Comparison of ENCODE assay signal across 10 mouse cellular contexts in the genomic region with DNA sequence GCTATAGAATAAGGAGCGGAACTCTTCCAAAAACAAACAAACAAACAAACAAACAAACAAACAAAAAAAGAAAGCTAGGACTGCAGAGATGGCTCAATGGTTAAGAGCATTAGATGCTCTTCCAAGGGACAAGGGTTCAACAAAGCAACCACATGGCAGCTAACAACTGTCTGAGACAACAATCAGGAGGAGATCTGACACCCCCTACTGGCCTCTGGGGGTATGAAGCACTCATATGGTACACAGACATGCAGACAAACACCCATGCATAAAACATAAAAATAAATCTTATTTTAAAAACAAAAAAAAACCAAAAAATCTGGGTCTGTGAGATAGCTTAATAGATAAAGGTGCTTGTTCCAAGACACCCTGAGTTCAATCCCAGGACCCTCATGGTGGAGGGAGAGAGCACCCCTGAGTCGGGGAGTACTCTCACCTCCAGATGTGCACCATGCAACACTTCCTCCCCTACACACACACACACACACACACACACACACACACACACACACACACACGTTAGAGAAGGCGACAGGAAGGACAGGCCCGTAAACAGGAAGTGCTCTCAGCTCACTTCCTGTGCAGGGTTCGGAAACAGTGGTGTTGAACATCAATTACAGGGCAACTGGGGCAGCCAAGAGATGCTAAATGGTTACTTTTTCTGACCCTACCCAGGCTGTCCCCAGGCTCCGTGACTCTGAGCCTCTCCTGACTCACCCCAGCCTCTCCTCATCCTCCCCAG. TPM values are rescaled to one million over a fixed set of nuclear protein-coding genes. Genes with fewer than 3 reads are reported as not detected.
DNase-seq lines count a peak whose midpoint lies in the region; ATAC-seq and TF ChIP-seq lines count a peak whose summit lies in the region.
"Had no signal": no experiment of that assay in that cellular context is flagged by ENCODE, and none has a peak within 500 bp of the region (broad histone marks: within the 10 kb centered on the region; RNA-seq: fewer than 3 reads in every experiment).

No protein-coding gene starts in this region.

- no peak for TF ChIP-seq CTCF in heart, postnatal 0 days (IDR thresholded peaks at IDR 0.05; ENCODE audit: low read depth)
- TF ChIP-seq CTCF in midbrain, postnatal 0 days (IDR thresholded peaks at IDR 0.05): peak; percentile 53

- H3K4me3 ChIP-seq in heart, postnatal 0 days (ENCODE audit: low read depth, low read length): no peak overlapping the region
- H3K4me3 ChIP-seq in midbrain, postnatal 0 days (ENCODE audit: low read depth, low read length): no peak overlapping the region
- H3K4me3 ChIP-seq: stomach, embryonic 15.5 days had no signal

- DNase-seq in heart, postnatal 0 days (ENCODE audit: low spot score): no peak
- DNase-seq in heart, postnatal 36 days: no peak
- DNase-seq in CD8-positive naive resting alpha-beta T cell, adult 2 months (ENCODE audit: low read depth in 2 of 2, low spot score in 2 of 2): peak; percentile 44 to 56
- peak; percentile 58 for DNase-seq in kidney, adult 9 months
- no peak for DNase-seq in midbrain, postnatal 0 days (ENCODE audit: low spot score)
- DNase-seq in right cerebral cortex, postnatal 25 days: no peak
- DNase-seq in right cerebral cortex, postnatal 10 days (ENCODE audit: low spot score in 2 of 2): no peak

- H3K36me3 ChIP-seq in heart, postnatal 0 days (replicated peaks; ENCODE audit: control insufficient read depth, insufficient read depth, low read length): peaks cover 50% of the 10 kb centered on the region
- H3K36me3 ChIP-seq in midbrain, postnatal 0 days (ENCODE audit: insufficient read depth, low read length): peaks cover 47% of the 10 kb centered on the region

- TF ChIP-seq EP300 in heart, postnatal 0 days (IDR thresholded peaks at IDR 0.05; ENCODE audit: low read depth): no peak

- 74% methylated on average over 7 of the region's 7 CpGs for WGBS in heart, postnatal 0 days
- 90% methylated on average over 7 of the region's 7 CpGs for WGBS in midbrain, postnatal 0 days

- H3K27ac ChIP-seq in heart, postnatal 0 days (ENCODE audit: low read depth): peak overlapping the region; percentile 66
- H3K27ac ChIP-seq in midbrain, postnatal 0 days (ENCODE audit: low read depth, low read length): no peak overlapping the region
- H3K27ac ChIP-seq: stomach, embryonic 15.5 days had no signal

- no peak overlapping the region for H3K4me2 ChIP-seq in heart, postnatal 0 days (ENCODE audit: low read depth, low read length)
- no peak overlapping the region for H3K4me2 ChIP-seq in midbrain, postnatal 0 days (ENCODE audit: low read depth, low read length, poor library complexity, severe bottlenecking)
- H3K4me2 ChIP-seq: stomach, embryonic 15.5 days had no signal

- H3K9me3 ChIP-seq in heart, postnatal 0 days (replicated peaks; ENCODE audit: control insufficient read depth, low read length): no peaks in the 10 kb centered on the region
- H3K9me3 ChIP-seq in midbrain, postnatal 0 days (ENCODE audit: low read length): no peaks in the 10 kb centered on the region
- H3K9me3 ChIP-seq: G1E; stomach, embryonic 15.5 days had no signal

- H3K9ac ChIP-seq in heart, postnatal 0 days (replicated peaks; ENCODE audit: low read depth, low read length): no peak overlapping the region
- no peak overlapping the region for H3K9ac ChIP-seq in midbrain, postnatal 0 days (replicated peaks; ENCODE audit: low read length, poor library complexity, severe bottlenecking)
- H3K9ac ChIP-seq: stomach, embryonic 15.5 days had no signal

- no peaks in the 10 kb centered on the region for H3K27me3 ChIP-seq in heart, postnatal 0 days (ENCODE audit: control insufficient read depth, insufficient read depth, low read length)
- H3K27me3 ChIP-seq in midbrain, postnatal 0 days (ENCODE audit: insufficient read depth, low read length): no peaks in the 10 kb centered on the region
- H3K27me3 ChIP-seq: stomach, embryonic 15.5 days had no signal

- H3K4me1 ChIP-seq in heart, postnatal 0 days (ENCODE audit: control insufficient read depth, insufficient read depth): peaks cover 9% of the 10 kb centered on the region
- H3K4me1 ChIP-seq in midbrain, postnatal 0 days (ENCODE audit: insufficient read depth, low read length): peaks cover 4% of the 10 kb centered on the region; the same call in 1 of the 2 replicates

- ATAC-seq in heart, postnatal 0 days (ENCODE audit: insufficient read depth, low read depth): no peak
- ATAC-seq in midbrain, postnatal 0 days (ENCODE audit: low FRiP score): no peak
- ATAC-seq in cerebellum, adult (ENCODE audit: insufficient number of reproducible peaks, low FRiP score, low TSS enrichment): no peak

- intact Hi-C loops in heart, postnatal 36 days (cut with DNase I): no loop called here

RNA-seq across cellular contexts. Expression of a gene that starts 12.3 kb away (rescaled TPM):
- 53.2 and 55.2 TPM in 2 replicates for total RNA-seq in heart, postnatal 0 days (2014; rRNA removed; ENCODE audit: low replicate concordance)
- polyA plus RNA-seq in heart, postnatal 0 days (2015; fragmentation: Nextera tagmentation; extraction: Ambion mirVana): 8.5 and 8.9 TPM in 2 replicates
- 10 to 100 TPM; 13.4 to 14.7 TPM for total RNA-seq in heart, postnatal 36 days (2021)
- 196 and 204 TPM in 2 replicates for total RNA-seq in midbrain, postnatal 0 days (2014; rRNA removed)
- polyA plus RNA-seq in midbrain, postnatal 0 days (2015; fragmentation: Nextera tagmentation; extraction: Ambion mirVana): 52.0 and 56.6 TPM in 2 replicates

RNA-seq across cellular contexts. Expression of a gene that starts 29.4 kb away (rescaled TPM):
- total RNA-seq in heart, postnatal 0 days (2014; rRNA removed; ENCODE audit: low replicate concordance): 8.2 and 22.3 TPM in 2 replicates
- 4.1 and 4.4 TPM in 2 replicates for polyA plus RNA-seq in heart, postnatal 0 days (2015; fragmentation: Nextera tagmentation; extraction: Ambion mirVana)
- total RNA-seq in heart, postnatal 36 days (2021): 1 to 10 TPM; 7.2 to 9.1 TPM
- total RNA-seq in midbrain, postnatal 0 days (2014; rRNA removed): 55.6 and 56.6 TPM in 2 replicates
- polyA plus RNA-seq in midbrain, postnatal 0 days (2015; fragmentation: Nextera tagmentation; extraction: Ambion mirVana): 20.1 and 22.5 TPM in 2 replicates

Comparison
In these comparisons a context has a peak if more than half of its experiments do, and no peak if none do; other contexts are left out.
1. DNase-seq: peak in CD8-positive naive resting alpha-beta T cell, adult 2 months (2 of 2) and kidney, adult 9 months (single experiment); none in heart, postnatal 0 days (single experiment), heart, postnatal 36 days (0 of 2), midbrain, postnatal 0 days (single experiment), right cerebral cortex, postnatal 25 days (single experiment) and right cerebral cortex, postnatal 10 days (0 of 2).